Mouse (Mus musculus): ENCODE results near the gene Hsd11b2.

DNA sequence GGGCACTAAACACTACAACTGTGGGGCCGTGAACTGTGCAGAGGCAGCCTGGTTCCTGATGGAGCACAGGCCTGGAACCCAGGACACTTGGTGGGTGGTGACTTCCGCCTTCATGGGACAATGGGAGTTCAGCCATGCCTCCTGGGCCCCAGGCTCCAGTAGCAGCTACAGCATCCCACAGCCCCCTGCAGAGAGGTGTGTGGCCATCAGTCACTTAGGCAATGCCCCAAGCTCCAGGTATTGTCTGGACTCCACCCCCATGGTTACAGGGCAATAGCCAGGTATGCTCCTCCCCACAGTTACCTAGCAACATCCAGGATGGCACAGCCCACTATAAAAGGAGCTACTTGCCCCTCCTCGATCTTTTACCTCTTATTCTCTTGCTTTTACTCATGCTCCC, 36.7 kb downstream of the Hsd11b2 start:
- TF ChIP-seq CTCF (IDR thresholded peaks at IDR 0.05; ENCODE audit: low read depth) (no peak), EP300 (IDR thresholded peaks at IDR 0.05; ENCODE audit: low read depth) (no peak)

All from liver, embryonic 14.5 days (tissue).